Mouse (Mus musculus): ENCODE results near the gene Stag2. TPM values are rescaled to one million over a fixed set of nuclear protein-coding genes. Genes with fewer than 3 reads are reported as not detected.

Gene Stag2
- polyA plus RNA-seq, 1 experiment from 2014 or later: 23.0 TPM

Other genes starting within 250 kb of the Stag2 start
- 52.1 and 61.4 TPM in 2 replicates for gene Thoc2, start 228.6 kb upstream of the Stag2 start, polyA plus RNA-seq (2015; fragmentation: Nextera tagmentation; extraction: Ambion mirVana)
- gene Xiap, start 89.6 kb upstream of the Stag2 start, polyA plus RNA-seq (2015; fragmentation: Nextera tagmentation; extraction: Ambion mirVana): 10.5 and 10.8 TPM in 2 replicates